Mouse (Mus musculus) A20 (cell line): ENCODE results near the gene Tmem268.

Source experiments
- DNase-seq: peaks from one replicate; pipeline ENCODE4 v3.0.0-alpha.2; 2011; ENCODE audit warnings: low read depth, low spot score

Tmem268 gene

DNA sequence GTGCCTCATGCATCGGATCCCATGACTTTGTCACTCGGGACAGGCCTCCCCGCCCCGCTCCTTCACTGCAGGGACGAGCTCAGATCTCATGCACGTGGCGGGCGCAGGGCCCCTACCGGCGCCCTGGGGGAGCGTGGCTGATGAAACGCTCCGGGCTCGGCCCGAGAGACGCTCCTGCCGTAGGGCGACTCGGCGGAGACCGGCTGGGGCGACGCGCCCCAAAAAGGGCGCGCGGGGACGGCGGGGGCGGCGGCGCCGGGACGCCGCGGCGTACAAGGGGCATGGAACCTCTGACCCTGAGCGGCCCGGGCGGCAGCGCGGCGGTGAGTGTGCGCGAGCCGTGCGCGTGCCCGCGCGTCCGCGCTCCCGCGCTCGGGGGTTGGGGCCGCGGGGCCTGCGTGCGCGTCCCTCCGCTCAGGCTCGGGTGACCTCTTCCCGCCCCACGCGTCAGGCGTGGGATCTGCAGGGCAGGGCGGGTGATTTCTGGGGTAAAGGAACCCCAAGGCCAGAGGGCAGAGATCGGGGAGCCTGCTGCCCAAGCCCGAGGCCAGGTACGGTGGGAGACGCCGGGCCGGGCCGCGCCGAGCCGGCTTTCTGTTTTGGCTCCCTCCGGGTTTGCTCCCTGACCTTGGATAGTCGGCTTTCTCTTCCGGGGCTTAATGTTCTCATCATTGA, at the start of gene Tmem268:
Tmem268 (plus strand) TSS at position 375 of the 675 bp plus-strand sequence.
- peak; percentile 91 for DNase-seq

DNA sequence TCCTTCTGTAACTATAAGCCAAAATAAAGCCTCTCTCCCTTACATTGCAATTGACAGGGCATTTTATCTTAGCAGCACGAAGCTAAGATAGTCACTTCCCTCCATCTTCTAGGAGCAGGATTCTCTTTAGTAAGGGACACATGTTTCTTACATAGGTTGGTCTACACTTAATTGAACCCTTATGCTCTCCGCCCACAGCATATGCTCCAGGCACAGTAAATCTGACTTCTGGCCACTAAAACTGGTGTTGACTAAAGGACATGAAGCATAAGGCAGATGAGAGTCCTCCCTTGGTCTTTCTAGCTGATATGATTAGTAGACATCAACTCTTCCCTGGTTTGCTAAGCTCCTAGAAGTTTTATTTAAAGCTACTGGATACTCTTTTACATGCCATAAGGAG, 45.7 kb upstream of the Tmem268 start:
- DNase-seq = no peak

DNA sequence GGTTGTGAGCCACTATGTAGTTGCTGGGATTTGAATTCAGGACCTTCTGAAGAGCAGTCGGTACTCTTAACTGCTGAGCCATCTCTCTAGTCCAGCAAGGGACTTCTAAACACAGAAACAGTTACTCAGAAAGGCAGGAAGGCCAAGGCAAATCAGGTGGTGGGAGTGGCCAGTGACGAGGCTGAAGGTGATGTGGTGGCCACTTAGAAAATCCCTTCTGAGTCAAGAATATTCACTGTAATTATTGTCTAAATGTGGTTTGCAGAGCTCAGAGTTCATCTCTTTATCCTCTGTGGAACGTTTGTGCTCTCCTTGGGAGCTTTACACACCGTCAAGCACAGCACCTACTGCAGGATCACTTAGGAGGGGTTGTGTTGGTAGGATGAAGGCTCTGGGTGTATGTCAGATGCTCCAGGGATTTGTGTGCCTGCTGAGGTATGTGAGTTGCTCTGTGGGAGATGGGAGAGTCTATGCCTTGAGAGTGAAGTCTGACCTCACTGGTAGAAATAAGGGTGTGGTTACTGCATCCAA, 44.1 kb upstream of the Tmem268 start:
- peak; percentile 37 for DNase-seq

DNA sequence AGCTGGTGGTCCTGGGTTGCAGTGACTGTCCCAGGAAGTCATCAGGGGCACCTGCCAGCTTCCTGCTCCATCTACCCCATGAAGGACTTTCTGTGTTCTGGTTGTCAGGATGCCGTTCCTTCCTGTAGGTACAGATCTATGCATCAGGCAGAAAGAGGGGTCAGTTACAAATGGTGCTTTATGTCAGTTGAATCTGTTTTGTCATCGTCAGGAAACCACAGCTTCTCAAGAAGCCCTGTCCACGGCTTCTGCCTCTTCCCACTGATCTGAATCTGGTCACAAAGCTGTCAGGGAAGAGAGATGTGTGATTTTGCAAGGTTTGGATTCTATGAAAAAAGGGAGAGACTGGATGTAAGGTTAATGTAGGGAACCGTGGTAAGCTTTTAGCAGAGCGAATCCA, 43.6 kb upstream of the Tmem268 start:
- DNase-seq = no peak

DNA sequence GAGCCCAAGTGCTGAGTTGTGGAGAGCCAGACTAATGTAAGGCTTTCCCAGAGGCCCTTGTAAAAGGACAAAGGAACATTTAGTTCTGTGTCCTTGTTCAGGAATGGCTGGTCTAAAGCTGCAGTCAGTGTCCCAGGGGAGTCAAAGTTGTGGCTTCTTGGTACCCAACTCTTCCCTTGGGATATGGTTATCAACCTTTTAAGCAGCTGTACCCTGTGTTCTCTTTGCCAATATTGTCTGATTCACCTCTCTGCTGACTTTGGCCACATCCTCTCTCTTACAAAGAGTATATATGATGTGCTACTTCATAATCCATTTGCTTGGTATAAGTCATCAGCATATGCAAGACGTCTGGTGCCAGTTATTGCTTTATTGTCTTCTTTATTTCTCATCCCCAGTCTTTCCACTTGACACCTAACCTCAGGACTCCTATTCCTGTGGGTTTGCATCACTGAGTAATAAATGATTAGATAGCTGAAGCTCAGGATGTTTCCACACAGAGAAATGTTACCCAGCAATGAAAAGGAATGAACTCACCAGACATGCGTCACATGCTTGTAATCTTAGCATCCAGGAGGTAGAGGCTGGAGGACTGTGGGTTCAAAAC, 36.7 kb upstream of the Tmem268 start:
- no peak for DNase-seq

DNA sequence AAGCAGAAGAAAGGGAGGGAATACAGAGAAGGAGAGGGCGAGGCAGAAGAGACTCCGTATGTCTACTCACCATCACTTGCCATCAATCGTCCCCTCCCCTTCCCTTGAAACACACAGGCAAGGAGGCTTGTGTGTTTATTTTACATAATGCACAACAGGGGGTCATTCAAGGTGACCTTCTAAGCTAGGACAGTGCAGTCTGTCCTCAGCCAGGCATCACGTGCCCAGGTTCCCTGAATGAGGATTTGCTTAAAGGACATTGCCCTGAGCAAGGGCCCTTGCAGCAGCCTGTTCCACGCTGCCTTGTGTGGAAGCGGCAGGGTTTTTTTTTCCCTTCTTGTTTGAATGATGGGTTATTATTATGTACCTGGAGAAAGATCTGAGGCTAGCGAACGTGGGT, 33.1 kb upstream of the Tmem268 start:
- DNase-seq = no peak

DNA sequence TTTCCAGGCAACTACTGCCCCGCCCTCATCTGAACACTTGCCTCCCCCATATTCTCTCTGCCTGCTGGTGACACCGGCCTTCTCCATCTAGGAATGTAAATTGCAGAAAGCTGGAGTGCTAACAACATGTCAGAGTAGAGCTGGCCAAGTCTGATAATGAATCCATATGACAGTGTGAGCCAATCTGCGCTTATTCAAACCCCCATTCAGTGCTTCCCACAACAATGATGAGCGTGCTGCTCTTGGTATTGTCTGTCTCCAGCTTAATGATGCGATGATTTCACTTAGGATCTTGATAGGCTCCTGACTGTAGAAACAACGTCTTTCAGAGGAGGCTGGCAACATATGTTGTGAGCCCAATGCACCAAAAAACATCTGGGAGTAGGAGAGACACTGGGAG, 29.6 kb upstream of the Tmem268 start:
- DNase-seq = no peak

DNA sequence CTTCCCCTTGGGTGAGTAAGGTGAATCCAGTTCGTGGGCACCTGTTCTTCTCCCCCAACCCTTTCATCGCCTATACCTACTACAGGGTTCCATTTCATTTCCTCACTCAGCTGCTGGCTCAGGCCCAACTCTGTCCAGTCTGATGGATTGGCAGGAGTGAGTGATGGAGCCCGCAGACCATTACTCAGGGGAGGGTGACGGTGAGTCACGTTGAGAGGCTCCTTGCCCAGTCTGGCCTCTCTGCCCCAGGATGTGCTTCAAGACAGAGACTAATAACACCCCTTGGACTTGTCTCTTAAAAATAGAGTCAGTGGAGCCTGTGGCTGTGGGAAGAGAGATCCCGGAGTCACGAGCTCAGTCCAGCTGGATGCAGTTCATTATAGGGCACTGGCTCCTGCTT, 28.2 kb upstream of the Tmem268 start:
- no peak for DNase-seq

DNA sequence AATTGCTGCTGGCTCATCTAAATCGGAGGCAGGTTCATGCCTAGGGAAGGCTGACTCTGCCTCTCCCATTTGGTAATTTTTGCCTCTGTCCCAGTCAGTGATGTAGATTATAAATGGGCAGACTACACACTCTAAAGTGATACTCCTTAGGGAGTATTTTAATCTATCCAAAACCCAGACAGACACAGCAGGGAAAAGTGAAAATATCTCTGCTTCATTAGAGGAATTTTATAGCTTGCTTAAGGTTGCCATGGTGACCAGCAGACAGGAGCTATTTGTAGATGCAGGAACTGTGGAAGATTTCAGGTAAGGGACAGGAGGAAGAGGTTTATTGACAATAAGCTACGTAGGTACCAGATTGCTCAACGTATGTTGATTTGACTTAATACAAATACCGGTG, 21.0 kb upstream of the Tmem268 start:
- DNase-seq = no peak

DNA sequence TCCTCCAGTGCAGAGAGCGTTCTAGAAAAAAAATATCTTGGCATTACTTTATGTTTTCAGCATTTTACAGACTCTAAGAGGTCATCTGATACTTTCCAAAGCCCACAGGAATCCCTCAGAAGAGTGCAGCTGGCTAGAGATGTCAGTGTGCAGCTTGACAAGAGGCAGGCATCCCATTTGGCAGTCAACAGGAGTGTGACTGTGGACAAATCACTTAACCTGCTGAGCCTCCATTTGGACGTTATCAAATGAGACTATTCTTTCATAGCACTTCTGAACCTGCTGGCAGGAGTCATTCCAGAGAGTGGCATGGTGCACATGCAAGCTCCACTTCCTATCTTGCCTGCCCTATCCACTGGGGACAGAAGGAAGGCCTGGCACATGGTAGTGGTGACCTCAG, 16.4 kb upstream of the Tmem268 start:
- DNase-seq = no peak

DNA sequence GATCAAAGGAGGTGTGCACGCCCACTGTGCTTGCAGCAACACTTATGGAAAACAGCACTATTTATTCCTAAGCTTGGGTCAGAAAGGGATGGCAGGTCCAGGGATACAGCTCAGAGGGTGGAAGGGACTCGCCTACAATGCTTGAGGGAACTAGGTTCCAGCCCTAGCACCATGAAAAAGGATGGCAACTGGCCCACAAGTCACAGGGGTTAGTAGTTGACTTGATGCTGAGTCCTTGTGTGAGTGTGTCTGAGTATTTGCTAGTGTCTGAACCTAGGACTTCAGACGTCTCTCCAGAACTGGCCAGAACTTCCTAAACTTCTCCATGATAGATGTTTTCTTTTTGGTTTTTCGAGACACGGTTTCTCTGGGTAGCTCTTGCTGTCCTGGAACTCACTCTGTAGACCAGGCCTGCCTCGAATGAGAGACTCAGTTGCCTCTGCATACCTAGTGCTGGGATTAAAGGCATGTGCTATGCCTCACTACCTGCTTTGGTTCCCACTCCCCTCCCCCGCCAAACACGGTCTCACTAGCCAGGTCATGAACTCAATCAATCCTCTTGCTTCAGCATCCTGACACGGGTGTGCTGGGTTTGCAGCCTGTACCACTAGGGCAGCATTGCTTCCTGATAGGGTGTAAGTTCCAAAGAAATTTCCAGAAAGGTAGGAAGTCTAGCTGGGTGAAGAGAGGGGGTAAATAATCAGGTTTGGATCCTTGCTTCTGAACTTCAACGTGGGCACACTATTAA, 14.7 kb upstream of the Tmem268 start:
- no peak for DNase-seq

DNA sequence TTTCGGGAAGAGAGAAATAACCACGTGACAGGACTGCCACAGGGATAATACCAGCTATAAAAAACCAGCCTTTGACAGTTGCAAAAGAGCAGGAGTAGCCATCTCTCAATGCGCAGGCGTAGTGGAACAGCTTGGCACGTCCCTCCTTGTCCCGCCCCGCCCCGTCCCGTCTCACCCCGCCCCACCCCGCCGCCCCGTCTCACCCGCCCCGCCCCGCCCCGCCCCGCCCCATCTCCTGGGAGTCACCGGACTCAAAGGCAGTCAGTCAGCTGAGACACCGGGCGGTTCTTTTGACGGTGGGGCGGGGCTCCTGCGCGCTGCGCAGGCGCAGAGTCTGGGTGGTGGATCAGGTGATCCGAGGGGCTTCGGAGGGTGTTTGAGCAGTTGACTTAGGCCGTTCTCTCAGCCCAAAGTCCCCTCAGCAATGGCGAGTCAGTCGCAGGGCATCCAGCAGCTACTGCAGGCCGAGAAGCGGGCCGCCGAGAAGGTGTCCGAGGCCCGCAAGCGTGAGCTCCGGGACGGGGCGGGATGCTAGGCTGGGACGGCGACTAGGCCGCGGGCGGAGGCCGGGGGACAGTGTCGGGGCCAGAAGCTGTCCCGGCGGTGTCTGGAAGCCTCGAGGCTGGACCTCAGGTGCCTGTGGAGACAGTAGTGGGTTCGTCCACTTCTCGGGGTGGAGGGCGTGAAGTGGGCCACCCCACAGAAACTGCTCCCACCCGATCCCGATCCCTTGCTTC, 13.9 kb upstream of the Tmem268 start, which contains the start of gene Atp6v1g1:
Atp6v1g1 (plus strand) TSS at position 279 of the 737 bp plus-strand sequence.
- peak; percentile 96 for DNase-seq

DNA sequence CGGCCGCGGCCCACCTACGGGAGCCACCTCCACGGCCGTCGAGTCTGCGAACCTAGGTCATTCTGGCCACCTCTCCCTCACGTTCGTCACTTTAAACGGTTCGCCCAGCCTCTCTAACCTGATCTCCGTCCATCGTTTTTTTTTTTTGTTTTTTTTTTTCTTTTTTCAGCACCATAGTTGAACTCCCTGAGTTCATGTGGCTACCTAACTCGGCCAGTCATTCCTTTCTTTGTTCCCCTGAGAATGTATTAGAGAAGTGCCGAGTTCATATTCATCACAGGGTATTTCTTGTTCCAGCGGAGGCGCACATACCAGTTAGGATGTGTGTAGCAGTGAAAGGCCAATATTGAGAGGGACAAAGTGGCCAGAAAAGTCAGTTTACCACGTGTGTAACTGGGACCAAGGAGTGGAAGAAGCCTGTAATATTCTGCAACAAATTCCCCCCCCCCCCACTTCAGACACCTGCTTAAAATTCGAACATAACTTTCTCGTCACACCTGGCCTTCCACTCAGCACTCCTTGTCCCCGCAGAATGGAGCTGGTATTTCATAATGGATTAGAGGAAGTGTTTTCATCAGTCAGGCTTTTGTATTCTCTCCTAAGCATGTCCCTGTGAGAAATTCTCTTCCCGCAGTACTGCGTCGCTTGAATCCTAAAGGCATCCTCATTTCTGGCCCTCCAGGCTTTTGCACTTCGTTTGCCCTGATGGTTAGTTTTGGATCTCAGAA, 13.2 kb upstream of the Tmem268 start:
- DNase-seq = no peak

DNA sequence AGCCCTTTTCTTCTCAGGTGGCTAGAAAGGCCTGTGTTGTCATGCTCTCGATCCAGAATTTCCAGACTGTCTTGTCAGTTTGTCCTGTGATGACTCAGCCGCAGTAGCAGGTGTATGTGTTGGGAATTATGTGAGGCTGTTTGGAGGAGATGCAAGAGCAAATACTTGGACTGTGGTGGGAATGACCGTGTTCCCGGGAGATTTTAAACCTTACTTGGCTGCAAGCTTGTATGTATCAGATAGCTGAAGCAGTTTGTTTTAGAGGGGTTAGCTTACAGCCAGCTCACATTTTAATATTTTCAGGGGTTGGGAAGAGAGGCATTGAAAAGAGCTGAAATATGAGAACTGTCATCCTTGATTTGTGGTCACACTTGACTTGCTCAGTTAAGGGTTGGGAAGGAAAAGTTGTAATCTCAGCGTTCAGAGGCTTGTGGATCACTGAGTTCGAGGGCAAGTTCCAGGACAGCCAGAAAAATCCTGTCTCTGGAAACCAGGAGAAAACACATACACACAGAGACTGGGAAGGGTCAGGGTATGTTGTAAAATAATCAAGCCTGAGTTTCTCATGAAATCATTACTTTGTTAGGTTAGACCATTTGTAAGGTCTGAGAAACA, 12.0 kb upstream of the Tmem268 start:
- no peak for DNase-seq

DNA sequence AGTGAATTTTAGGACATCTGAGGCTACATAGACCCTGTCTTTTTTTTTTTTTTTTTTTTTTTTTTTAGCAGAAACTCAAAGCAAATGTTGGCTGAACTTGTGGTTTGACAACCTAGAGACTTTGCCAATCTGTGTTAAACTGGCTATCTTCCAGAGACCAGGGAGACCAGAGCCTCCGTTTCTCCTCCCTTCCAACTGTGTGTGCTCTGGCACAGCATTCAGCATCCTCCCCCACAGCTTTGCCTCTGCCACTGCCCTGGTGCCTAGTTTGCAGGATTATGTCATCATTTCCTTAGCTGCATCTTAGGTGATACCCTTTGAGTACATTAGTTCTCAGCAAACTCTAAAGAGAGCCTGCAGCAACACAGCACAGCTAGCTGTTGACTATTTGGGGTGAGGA, 10.8 kb upstream of the Tmem268 start:
- DNase-seq = no peak

DNA sequence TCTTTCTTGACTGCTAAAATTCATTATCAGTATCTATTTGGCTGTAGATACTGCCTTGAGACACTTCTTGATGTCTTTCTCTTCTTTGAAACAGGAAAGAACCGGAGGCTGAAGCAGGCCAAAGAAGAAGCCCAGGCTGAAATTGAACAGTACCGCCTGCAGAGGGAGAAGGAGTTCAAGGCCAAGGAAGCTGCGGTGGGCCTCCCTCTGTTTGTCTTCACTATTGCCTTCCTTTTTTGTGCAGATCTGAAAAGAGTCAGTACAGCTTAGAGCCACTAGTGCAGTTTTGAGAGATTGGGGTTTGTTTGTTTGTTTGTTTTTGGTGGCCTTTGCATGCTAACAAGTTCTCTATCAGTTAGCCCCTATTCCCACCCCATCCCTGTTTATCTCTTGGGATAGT, 10.1 kb upstream of the Tmem268 start:
- no peak for DNase-seq

DNA sequence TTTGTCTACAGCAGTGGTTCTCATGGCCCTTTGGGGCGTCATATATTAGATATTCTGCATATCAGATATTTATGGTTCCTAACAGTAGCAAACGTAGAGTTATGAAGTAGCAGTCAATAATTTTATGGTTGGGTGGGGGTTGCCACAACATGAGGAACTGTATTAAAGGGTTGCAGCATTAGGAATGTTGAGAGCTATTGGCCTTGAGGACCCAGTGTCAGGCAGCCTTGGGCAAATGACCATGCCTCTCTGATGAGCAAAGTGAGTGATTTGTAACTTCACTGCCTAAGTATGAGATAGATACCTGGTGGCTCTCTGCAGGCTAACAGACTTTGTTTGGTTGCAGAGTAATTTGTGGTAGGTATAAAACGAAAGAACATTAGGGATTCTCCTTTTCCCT, 7.7 kb upstream of the Tmem268 start:
- no peak for DNase-seq

DNA sequence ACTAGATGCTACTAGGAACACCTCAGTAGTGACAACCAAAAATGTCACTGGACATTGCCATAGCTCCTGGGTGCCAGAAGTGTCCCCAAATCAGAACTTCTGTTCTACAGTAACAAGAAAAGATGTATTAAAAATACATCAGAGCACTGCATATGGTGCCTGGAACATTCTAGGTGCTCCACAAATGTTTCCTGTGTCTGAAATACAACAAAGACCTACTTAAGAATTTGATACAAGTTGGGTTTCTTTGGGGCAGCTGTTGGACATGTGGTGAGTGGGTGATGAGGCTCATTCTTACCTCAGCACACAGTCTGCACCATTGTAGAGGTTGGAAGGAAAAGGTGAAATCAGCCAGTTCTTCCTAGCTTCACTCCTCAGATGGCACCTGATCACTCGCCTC, 5.7 kb upstream of the Tmem268 start:
- no peak for DNase-seq

DNA sequence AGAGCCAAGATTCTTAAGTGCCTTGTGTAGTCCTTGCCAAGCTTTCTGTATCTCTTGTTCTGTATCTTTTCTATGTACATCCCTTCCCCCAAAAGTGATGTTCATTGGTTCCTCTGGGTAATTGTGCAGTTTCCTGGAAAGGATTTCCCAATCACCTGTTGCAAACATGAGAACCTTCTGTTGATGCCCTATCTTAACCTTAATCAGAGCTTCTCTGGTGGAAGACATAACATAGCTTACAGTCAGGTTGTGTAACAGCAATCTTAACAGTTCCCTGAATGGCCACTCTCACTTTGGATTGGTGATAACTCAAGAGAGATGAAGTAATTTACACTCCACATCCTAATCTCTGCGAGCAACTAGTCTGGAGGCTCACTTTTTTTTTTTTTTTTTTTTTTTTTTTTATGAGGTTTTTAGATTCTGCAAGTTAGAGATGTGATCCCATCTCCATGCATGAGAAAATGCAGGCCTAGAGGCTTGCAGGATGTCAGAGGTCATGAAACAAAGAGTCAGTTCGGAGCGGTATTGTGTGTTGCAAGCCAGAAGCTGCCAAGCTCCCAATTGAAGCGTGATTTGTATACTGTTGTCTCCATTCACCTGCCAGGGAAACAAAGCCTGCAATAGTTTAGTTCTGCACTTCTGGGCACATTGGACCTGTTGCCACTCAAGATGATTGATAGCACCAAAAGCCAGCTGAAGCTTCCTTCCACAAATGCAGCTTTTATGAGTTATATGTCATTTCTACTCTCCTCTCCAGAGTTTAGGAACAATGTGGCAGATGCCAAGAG, 4.6 kb upstream of the Tmem268 start:
- DNase-seq = no peak

DNA sequence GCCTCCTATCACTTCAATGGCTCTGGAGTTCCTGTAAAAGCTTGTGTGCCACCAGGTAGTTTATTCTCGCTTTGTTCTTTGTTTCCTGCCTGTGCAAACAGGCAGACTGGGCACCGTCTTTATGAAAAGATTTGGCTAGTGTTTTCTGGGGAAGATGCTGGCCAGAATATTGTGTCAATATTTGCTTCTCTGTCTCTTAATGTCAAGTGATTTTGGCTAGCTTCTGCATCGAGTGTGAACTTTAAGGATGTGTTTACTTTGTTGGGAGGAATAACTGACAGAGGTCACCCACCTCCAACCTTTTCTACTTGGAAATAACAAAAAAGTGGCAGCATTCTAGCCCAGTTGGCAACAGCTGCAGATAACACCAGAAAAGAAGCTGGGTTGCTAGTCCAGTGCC, 4.0 kb upstream of the Tmem268 start:
- no peak for DNase-seq
